Mouse (Mus musculus): ENCODE measurements around the gene Glcci1.

- TF ChIP-seq POLR2A (IDR thresholded peaks at IDR 0.05; ENCODE audit: borderline replicate concordance, insufficient read depth, low read length) (no peak), CTCF (IDR thresholded peaks at IDR 0.05; ENCODE audit: borderline replicate concordance, insufficient read depth, low read depth, low read length) (no peak)
Measured at GRCm38 (mm10) chr6:8556849-8557571, 47.6 kb downstream of the Glcci1 start.
